22 mouse cellular contexts compared by ENCODE assay signal in the genomic region with DNA sequence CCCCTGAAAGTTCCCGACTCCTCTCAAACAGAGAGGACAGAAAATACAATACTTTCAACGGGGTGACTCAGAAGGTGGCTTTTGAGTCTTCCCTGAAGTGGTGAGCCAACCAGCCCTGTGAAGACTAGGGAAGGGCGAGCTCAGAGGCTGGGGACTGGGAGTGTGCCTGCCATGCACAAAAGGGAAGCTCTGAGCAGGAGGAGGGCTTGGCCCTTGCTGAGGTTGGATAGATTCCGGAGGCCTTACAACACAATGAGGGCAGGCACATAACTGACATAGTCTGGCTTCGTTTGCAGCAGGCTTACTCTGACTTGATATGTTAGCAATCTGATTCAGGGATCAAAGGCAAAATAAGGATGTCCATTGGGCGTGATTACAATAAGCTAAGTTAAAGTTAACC.
"Had no signal": no experiment of that assay in that cellular context is flagged by ENCODE, and none has a peak within 500 bp of the region (broad histone marks: within the 10 kb centered on the region; RNA-seq: fewer than 3 reads in every experiment).

No protein-coding gene starts in this region.

- H3K9ac ChIP-seq: kidney, embryonic 15.5 days; limb, embryonic 13.5 days; liver, embryonic 12.5 days; liver, embryonic 15.5 days; midbrain, embryonic 13.5 days; stomach, embryonic 15.5 days had no signal

- ATAC-seq: liver, embryonic 12.5 days; midbrain, embryonic 13.5 days; midbrain, embryonic 16.5 days had no signal

- H3K4me1 ChIP-seq: liver, embryonic 12.5 days; liver, embryonic 15.5 days had no signal

- H3K4me2 ChIP-seq: kidney, embryonic 15.5 days; limb, embryonic 13.5 days; liver, embryonic 12.5 days; liver, embryonic 15.5 days; midbrain, embryonic 13.5 days; stomach, embryonic 15.5 days had no signal

- H3K36me3 ChIP-seq: kidney, embryonic 15.5 days; limb, embryonic 10.5 days; limb, embryonic 13.5 days; liver, embryonic 12.5 days; liver, embryonic 15.5 days; midbrain, embryonic 10.5 days; midbrain, embryonic 13.5 days; stomach, embryonic 15.5 days had no signal

- H3K9me3 ChIP-seq: kidney, embryonic 15.5 days; limb, embryonic 10.5 days; limb, embryonic 13.5 days; liver, embryonic 12.5 days; liver, embryonic 15.5 days; midbrain, embryonic 10.5 days; midbrain, embryonic 13.5 days; stomach, embryonic 15.5 days had no signal

- H3K27ac ChIP-seq: kidney, embryonic 15.5 days; limb, embryonic 10.5 days; limb, embryonic 13.5 days; liver, embryonic 12.5 days; liver, embryonic 15.5 days; midbrain, embryonic 10.5 days; midbrain, embryonic 13.5 days; stomach, embryonic 15.5 days had no signal

- H3K4me3 ChIP-seq: kidney, embryonic 15.5 days; limb, embryonic 10.5 days; limb, embryonic 13.5 days; liver, embryonic 12.5 days; liver, embryonic 15.5 days; megakaryocyte, embryonic 14.5 days; midbrain, embryonic 10.5 days; midbrain, embryonic 13.5 days; myocyte; stomach, embryonic 15.5 days had no signal

- DNase-seq: kidney, adult 11 months; kidney, adult 8-10 months; kidney, postnatal 10 days; kidney, postnatal 36 days; liver; lung, adult 18-20 months; lung, postnatal 10 days; lung, postnatal 36 days; right cerebral cortex, postnatal 25 days; spleen, adult 18-20 months; thymus, postnatal 25 days had no signal
